Mouse (Mus musculus) heart, adult 2 months (tissue): Measurements from ENCODE around the gene Snca.

ENCODE experiments used
- CTCF ChIP-seq: fragments of 200-600 bp; IDR thresholded peaks from 2 replicates; pipeline ENCODE4 v1.8.1; 2022; ENCODE audit warnings: antibody characterized with exemption, mild to moderate bottlenecking, moderate library complexity
- EP300 ChIP-seq: fragments of 200-500 bp; IDR thresholded peaks from 2 replicates; pipeline ENCODE4 v1.6.1; 2011; ENCODE audit warnings: low read depth, low read length, control low read depth; ENCODE audit not compliant: insufficient read depth
- POLR2A ChIP-seq: fragments of 200-500 bp; IDR thresholded peaks from 2 replicates; pipeline ENCODE4 v1.6.1; 2011; ENCODE audit warnings: mild to moderate bottlenecking, low read depth, low read length, control low read depth; ENCODE audit not compliant: insufficient read depth

- no peak for TF ChIP-seq CTCF
- TF ChIP-seq POLR2A = no peak
- no peak for TF ChIP-seq EP300
Measured at GRCm38 (mm10) chr6:60762864-60763263, 66.8 kb downstream of the Snca start.
